Mouse (Mus musculus) midbrain, embryonic 11.5 days (tissue): ENCODE results near the gene Robo1. TPM values are rescaled to one million over a fixed set of nuclear protein-coding genes. Genes with fewer than 3 reads are reported as not detected.

Experiments
- ATAC-seq: fragments of 200-750 bp; cut with Nextera tagmentation; 2 replicates; pipeline ENCODE4 v1.8.0; 2017; ENCODE audit warnings: moderate TSS enrichment, moderate library complexity; ENCODE audit not compliant: low FRiP score
- DNase-seq: peaks from one replicate; pipeline ENCODE4 v3.0.0; 2015; ENCODE audit warnings: low spot score; ENCODE audit errors: missing footprints
- H3K27ac ChIP-seq: fragments of 300-500 bp; sonication (generic); 2 replicates; pipeline ENCODE4 v1.5.1; 2014; ENCODE audit warnings: low read depth, low read length
- H3K27me3 ChIP-seq: fragments of 300-500 bp; sonication (generic); 2 replicates; pipeline ENCODE4 v1.6.1; 2014; ENCODE audit warnings: mild to moderate bottlenecking, low read length, moderate library complexity, mixed read lengths; ENCODE audit not compliant: control insufficient read depth, insufficient read depth
- H3K36me3 ChIP-seq: fragments of 300-500 bp; sonication (generic); 2 replicates; pipeline ENCODE4 v1.6.1; 2014; ENCODE audit warnings: mild to moderate bottlenecking, low read length, moderate library complexity, mixed read lengths; ENCODE audit not compliant: control insufficient read depth, insufficient read depth
- H3K4me1 ChIP-seq: fragments of 300-500 bp; sonication (generic); 2 replicates; pipeline ENCODE4 v1.6.1; 2014; ENCODE audit warnings: low read length; ENCODE audit not compliant: control insufficient read depth, insufficient read depth
- H3K4me2 ChIP-seq: fragments of 300-500 bp; sonication (generic); 2 replicates; pipeline ENCODE4 v1.6.1; 2014; ENCODE audit warnings: mild to moderate bottlenecking, moderate library complexity
- H3K4me3 ChIP-seq: fragments of 300-500 bp; sonication (generic); 2 replicates; pipeline ENCODE4 v1.5.1; 2014; ENCODE audit warnings: low read depth, low read length
- H3K9ac ChIP-seq: fragments of 300-500 bp; sonication (generic); 2 replicates; pipeline ENCODE4 v1.6.1; 2014; ENCODE audit warnings: low read length
- H3K9me3 ChIP-seq: fragments of 300-500 bp; sonication (generic); 2 replicates; pipeline ENCODE4 v1.6.1; 2016; ENCODE audit warnings: low read length; ENCODE audit not compliant: control insufficient read depth
- WGBS: fragments of 180-500 bp; shearing (Covaris S2); extraction: QIAGEN DNeasy Blood & Tissue Kit; methylation state at CpG from one replicate; pipeline ENCODE4 v1.1.7; 2014; 5-methylcytosine and 5-hydroxymethylcytosine counted together
- polyA plus RNA-seq: library from polyadenylated mRNA; unstranded; fragments of >200 nt; fragmentation: Nextera tagmentation; extraction: Ambion mirVana; gene quantifications from 2 replicates; pipeline ENCODE4 v1.2.1, GENCODE M21; 2014

Gene Robo1
- polyA plus RNA-seq, 1 experiment from 2014 or later: 44.4 TPM

- H3K27me3 ChIP-seq: no peaks in the 10 kb centered on the region
- DNase-seq (no peak), ATAC-seq (no peak)
- WGBS: 75% methylated on average over 5 of the region's 5 CpGs
- no peak overlapping the region for H3K27ac ChIP-seq
- no peak overlapping the region for H3K4me3 ChIP-seq
- H3K4me1 ChIP-seq: no peaks in the 10 kb centered on the region
- H3K9ac ChIP-seq: no peak overlapping the region
- no peak overlapping the region for H3K4me2 ChIP-seq
- no peaks in the 10 kb centered on the region for H3K36me3 ChIP-seq
- H3K9me3 ChIP-seq: no peaks in the 10 kb centered on the region
These were observed 111.4 kb downstream of the Robo1 start for GRCm38 (mm10) chr16:72419328-72420066.

DNA sequence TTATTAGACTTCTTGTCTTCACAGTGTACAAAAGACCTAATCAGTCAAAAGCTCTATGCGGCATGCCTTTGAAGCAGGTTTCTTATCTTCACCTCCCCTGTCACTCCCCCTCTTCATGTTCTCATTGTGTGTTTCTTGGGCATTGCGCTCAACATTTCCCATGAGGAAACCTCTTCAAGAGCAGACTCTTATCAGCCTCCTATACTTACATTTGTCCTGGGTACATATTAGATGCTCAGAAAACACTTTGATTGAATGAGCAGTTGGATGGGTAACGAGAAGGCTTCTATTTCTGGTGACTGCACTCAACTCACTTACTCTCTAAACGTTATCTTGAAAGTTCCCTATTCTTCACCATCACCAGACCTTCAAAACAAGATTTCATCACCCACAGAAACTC is 114.3 kb downstream of the Robo1 start:
- DNase-seq (no peak), ATAC-seq (no peak)
- WGBS: 75% methylated on average over 4 of the region's 4 CpGs
- no peak overlapping the region for H3K27ac ChIP-seq
- no peaks in the 10 kb centered on the region for H3K36me3 ChIP-seq
- no peak overlapping the region for H3K4me3 ChIP-seq
- no peaks in the 10 kb centered on the region for H3K27me3 ChIP-seq
- no peaks in the 10 kb centered on the region for H3K9me3 ChIP-seq
- H3K9ac ChIP-seq: no peak overlapping the region
- H3K4me1 ChIP-seq: no peaks in the 10 kb centered on the region
- H3K4me2 ChIP-seq: no peak overlapping the region

DNA sequence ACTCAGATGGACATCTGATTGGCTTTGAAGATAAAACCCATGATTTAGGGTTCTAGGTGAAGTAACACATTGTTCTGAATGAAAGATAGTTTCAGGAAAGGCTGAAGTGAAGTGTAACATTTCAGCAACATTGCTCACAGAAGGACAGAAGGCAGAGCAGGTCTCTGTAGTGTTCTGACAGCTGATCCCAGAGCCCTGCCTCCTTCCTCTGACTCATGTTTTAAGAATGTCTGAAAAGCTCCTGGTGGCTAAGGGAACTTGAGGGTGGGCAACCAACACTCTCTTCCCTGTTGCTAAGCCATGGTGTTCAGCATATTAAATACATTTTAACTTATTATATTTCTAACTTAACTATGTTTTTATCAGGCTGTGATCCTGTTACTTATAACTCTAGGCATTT is 126.3 kb downstream of the Robo1 start:
- ATAC-seq (no peak), DNase-seq (no peak)
- Histone ChIP-seq H3K4me1 (no peaks in the 10 kb centered on the region), H3K9ac (no peak overlapping the region), H3K4me3 (no peak overlapping the region), H3K27ac (no peak overlapping the region), H3K27me3 (no peaks in the 10 kb centered on the region), H3K4me2 (no peak overlapping the region), H3K36me3 (no peaks in the 10 kb centered on the region), H3K9me3 (no peaks in the 10 kb centered on the region)

DNA sequence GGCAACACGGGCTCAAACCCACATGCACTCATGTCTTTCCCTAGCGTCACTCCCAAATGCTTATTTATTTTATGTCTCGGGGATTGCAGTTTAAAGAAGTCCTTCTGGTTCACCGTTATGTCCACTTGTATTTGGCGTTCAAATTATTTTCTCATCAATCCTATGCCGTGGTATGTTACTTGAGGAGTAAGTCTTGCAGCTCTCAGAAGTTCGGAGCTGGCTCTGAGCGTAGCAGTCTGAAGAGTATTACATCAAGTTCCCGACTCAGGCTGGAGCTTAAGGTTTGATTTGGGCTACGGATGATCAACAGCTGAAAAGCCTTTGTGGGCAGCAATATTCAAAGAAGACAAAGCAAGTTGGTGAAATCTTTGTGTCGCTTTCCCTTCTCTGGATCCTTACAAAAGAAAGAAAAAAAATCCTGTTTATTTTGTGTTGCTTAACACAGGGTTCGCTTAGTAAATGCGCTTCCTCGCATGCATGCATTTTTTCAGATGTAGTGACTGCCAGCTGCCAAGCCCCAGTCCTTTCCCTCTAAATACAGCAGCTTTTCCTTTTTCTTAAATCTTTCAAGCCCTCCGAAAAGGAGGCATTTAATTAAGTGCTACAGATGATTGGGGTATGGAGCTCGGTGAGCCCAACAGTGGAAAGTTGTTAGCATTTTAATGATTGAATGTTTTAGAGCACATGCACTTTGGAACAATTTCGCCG is 136.5 kb downstream of the Robo1 start:
- Histone ChIP-seq H3K27me3 (no peaks in the 10 kb centered on the region), H3K4me2 (peak overlapping the region; percentile 22; the same call in 1 of the 2 replicates), H3K27ac (no peak overlapping the region), H3K4me3 (no peak overlapping the region), H3K36me3 (no peaks in the 10 kb centered on the region), H3K9me3 (no peaks in the 10 kb centered on the region), H3K4me1 (peaks cover 4% of the 10 kb centered on the region; the same call in 1 of the 2 replicates), H3K9ac (peak overlapping the region; percentile 4; the same call in 1 of the 2 replicates)
- peak; percentile 87 for DNase-seq
- WGBS: 43% methylated on average over 18 of the region's 18 CpGs
- ATAC-seq: peak; percentile 48; the same call in 1 of the 2 replicates

DNA sequence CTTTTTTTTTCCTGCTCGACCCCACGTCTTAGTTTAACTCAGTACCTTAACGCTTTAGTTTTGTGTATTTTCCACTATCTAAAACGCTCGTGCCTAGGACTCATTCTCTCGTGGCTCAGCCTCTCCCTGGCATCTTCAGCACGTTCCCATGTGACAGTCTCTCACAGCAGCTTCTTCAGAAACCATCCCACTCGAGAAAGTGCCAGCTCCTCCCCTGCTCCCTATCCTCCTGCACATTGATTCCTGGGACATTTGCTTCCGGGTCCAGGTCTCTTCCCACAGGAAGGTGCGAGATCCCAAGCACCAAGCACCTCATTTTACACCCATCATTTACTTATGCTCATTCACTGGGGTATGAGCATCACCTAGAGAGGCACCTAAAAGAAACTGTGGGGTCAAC is 150.0 kb downstream of the Robo1 start:
- H3K36me3 ChIP-seq: no peaks in the 10 kb centered on the region
- ATAC-seq (no peak), DNase-seq (no peak)
- 54% methylated on average over 10 of the region's 10 CpGs for WGBS
- H3K9ac ChIP-seq: no peak overlapping the region
- H3K9me3 ChIP-seq: no peaks in the 10 kb centered on the region
- no peaks in the 10 kb centered on the region for H3K4me1 ChIP-seq
- no peak overlapping the region for H3K27ac ChIP-seq
- no peak overlapping the region for H3K4me3 ChIP-seq
- no peak overlapping the region for H3K4me2 ChIP-seq
- H3K27me3 ChIP-seq: no peaks in the 10 kb centered on the region

DNA sequence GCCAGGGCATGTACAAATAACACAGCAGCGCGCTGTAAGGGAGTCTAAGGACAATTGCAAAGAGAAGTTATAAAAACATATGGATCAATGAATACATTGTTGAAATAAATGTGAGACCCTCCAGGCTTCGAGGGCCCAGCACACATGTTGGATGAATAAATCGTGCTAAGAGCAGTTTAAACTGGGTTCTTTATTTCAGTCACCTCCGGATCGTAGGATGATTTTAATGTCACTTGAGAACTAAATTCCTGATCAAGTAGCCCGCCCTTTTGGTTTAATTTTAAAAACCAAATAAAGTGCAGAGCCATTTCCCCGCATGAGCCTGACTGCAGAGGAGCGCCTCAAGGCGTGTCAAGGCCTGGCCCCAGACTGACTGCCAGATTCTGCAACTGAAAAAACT is 150.5 kb downstream of the Robo1 start:
- no peak overlapping the region for H3K4me3 ChIP-seq
- H3K36me3 ChIP-seq: no peaks in the 10 kb centered on the region
- H3K4me2 ChIP-seq: no peak overlapping the region
- WGBS: 64% methylated on average over 10 of the region's 10 CpGs
- ATAC-seq (no peak), DNase-seq (no peak)
- H3K4me1 ChIP-seq: no peaks in the 10 kb centered on the region
- no peak overlapping the region for H3K27ac ChIP-seq
- H3K27me3 ChIP-seq: no peaks in the 10 kb centered on the region
- H3K9me3 ChIP-seq: no peaks in the 10 kb centered on the region
- H3K9ac ChIP-seq: no peak overlapping the region

DNA sequence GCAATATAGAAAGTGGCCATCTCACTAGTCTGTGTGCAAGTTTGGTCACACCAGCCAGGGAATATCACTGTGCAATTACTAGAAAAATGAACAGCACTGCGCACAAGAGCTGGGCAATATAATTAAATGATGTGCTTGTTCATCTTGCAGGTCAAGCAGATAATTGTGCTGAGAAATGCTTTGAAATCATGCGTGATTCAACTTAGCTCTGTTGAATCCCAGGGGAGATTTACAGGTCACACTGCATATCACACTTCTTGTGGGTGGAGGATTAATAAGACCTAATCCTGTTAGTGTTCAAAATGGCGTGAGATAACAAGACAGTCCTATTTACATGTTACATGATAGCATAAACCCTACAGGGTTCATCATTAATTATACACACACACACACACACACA is 157.6 kb downstream of the Robo1 start:
- no peak for DNase-seq
- peak; percentile 46; the same call in 1 of the 2 replicates for ATAC-seq
- H3K36me3 ChIP-seq: no peaks in the 10 kb centered on the region

GRCm38 (mm10) chr16:72470037-72470673 is 162.0 kb downstream of the Robo1 start:
- H3K4me1 ChIP-seq: peaks cover 10% of the 10 kb centered on the region
- no peak overlapping the region for H3K4me2 ChIP-seq
- H3K9ac ChIP-seq: no peak overlapping the region
- no peaks in the 10 kb centered on the region for H3K36me3 ChIP-seq
- H3K27me3 ChIP-seq: no peaks in the 10 kb centered on the region
- peak; percentile 77 for ATAC-seq
- 38% methylated on average over 2 of the region's 2 CpGs for WGBS
- DNase-seq: no peak
- no peaks in the 10 kb centered on the region for H3K9me3 ChIP-seq
- peak overlapping the region; percentile 22; the same call in 1 of the 2 replicates for H3K27ac ChIP-seq
- H3K4me3 ChIP-seq: no peak overlapping the region

More for the DNA sequence above, 157.6 kb downstream of the Robo1 start:
- Histone ChIP-seq H3K27me3 (no peaks in the 10 kb centered on the region), H3K9ac (no peak overlapping the region), H3K27ac (no peak overlapping the region), H3K4me1 (peaks cover 8% of the 10 kb centered on the region), H3K4me2 (no peak overlapping the region), H3K4me3 (no peak overlapping the region), H3K9me3 (no peaks in the 10 kb centered on the region)
- 56% methylated on average over 3 of the region's 3 CpGs for WGBS

GRCm38 (mm10) chr16:72510716-72511199 is 202.7 kb downstream of the Robo1 start:
- Histone ChIP-seq H3K36me3 (no peaks in the 10 kb centered on the region), H3K4me1 (peaks cover 3% of the 10 kb centered on the region; the same call in 1 of the 2 replicates), H3K9me3 (no peaks in the 10 kb centered on the region), H3K27ac (peak overlapping the region; percentile 51), H3K4me3 (no peak overlapping the region), H3K9ac (no peak overlapping the region), H3K4me2 (peak overlapping the region; percentile 31), H3K27me3 (no peaks in the 10 kb centered on the region)
- DNase-seq: peak; percentile 92
- 8% methylated on average over 6 of the region's 6 CpGs for WGBS
- ATAC-seq: peak; percentile 92
